Mouse (Mus musculus): Measurements from ENCODE around the gene Nemf.
"Not testable (repeated sequence)": the region's sequence is repeated elsewhere in the genome, so short reads cannot be mapped to it uniquely, and the experiment has no call there.

Nemf gene

GRCm38 (mm10) chr12:69356546-69357299 lies at the start of gene Nemf:
Gene Nemf (minus strand): TSS chr12:69357165.
- DNase-seq (ENCODE audit: low read depth, low spot score) = peak; percentile 90

GRCm38 (mm10) chr12:69402594-69403167 lies 45.7 kb upstream of the Nemf start:
- DNase-seq (ENCODE audit: low read depth, low spot score) = peak; percentile 34

GRCm38 (mm10) chr12:69402100-69402499 lies 45.1 kb upstream of the Nemf start:
- no peak for DNase-seq (ENCODE audit: low read depth, low spot score)

- DNase-seq (ENCODE audit: low read depth, low spot score) = no peak
Observed at GRCm38 (mm10) chr12:69400871-69401286, 43.9 kb upstream of the Nemf start.

- no peak for DNase-seq (ENCODE audit: low read depth, low spot score)
Observed at GRCm38 (mm10) chr12:69400367-69400766, 43.4 kb upstream of the Nemf start.

- DNase-seq (ENCODE audit: low read depth, low spot score) = no peak
Observed at GRCm38 (mm10) chr12:69394456-69394855, 37.5 kb upstream of the Nemf start.

- DNase-seq (ENCODE audit: low read depth, low spot score) = no peak
Observed at GRCm38 (mm10) chr12:69393076-69393475, 36.1 kb upstream of the Nemf start.

- DNase-seq (ENCODE audit: low read depth, low spot score) = no peak
Observed at GRCm38 (mm10) chr12:69390000-69390698, 33.2 kb upstream of the Nemf start.

- DNase-seq (ENCODE audit: low read depth, low spot score) = no peak
Observed at GRCm38 (mm10) chr12:69389273-69389938, 32.4 kb upstream of the Nemf start.

GRCm38 (mm10) chr12:69388321-69388869 lies 31.4 kb upstream of the Nemf start:
- no peak for DNase-seq (ENCODE audit: low read depth, low spot score)

GRCm38 (mm10) chr12:69386281-69386732 lies 29.3 kb upstream of the Nemf start:
- DNase-seq (ENCODE audit: low read depth, low spot score) = not testable (repeated sequence)

GRCm38 (mm10) chr12:69385542-69386280 lies 28.7 kb upstream of the Nemf start:
- DNase-seq (ENCODE audit: low read depth, low spot score) = peak; percentile 85

- DNase-seq (ENCODE audit: low read depth, low spot score) = no peak
Observed at GRCm38 (mm10) chr12:69384606-69385005, 27.6 kb upstream of the Nemf start.

GRCm38 (mm10) chr12:69382880-69383279 lies 25.9 kb upstream of the Nemf start:
- DNase-seq (ENCODE audit: low read depth, low spot score) = no peak

- peak; percentile 65 for DNase-seq (ENCODE audit: low read depth, low spot score)
Observed at GRCm38 (mm10) chr12:69378558-69379454, 21.8 kb upstream of the Nemf start.

GRCm38 (mm10) chr12:69377636-69378035 lies 20.7 kb upstream of the Nemf start:
- not testable (repeated sequence) for DNase-seq (ENCODE audit: low read depth, low spot score)

GRCm38 (mm10) chr12:69377188-69377587 lies 20.2 kb upstream of the Nemf start:
- no peak for DNase-seq (ENCODE audit: low read depth, low spot score)

- no peak for DNase-seq (ENCODE audit: low read depth, low spot score)
Observed at GRCm38 (mm10) chr12:69376132-69376531, 19.2 kb upstream of the Nemf start.

- DNase-seq (ENCODE audit: low read depth, low spot score) = peak; percentile 44
Observed at GRCm38 (mm10) chr12:69373850-69374766, 17.1 kb upstream of the Nemf start.

Data from CD4-positive helper T cell, adult 2 months (primary cell).